Mouse (Mus musculus) adrenal gland, adult 2 months (tissue): ENCODE measurements around the gene Mdm2. TPM values are rescaled to one million over a fixed set of nuclear protein-coding genes. Genes with fewer than 3 reads are reported as not detected.
"Not testable (repeated sequence)": the region's sequence is repeated elsewhere in the genome, so short reads cannot be mapped to it uniquely, and the experiment has no call there.

Experiments
- DNase-seq: peaks from one replicate; pipeline ENCODE4 v3.0.0; 2021
- polyA plus RNA-seq: library from polyadenylated mRNA; depleted of rRNA; stranded (reverse); fragments of >200 nt; gene quantifications from 2 replicates; pipeline ENCODE4 v1.2.3, GENCODE M21; 2012
- total RNA-seq, 2 experiments: library from RNA; stranded (reverse); gene quantifications; 2 replicates each; pipeline ENCODE4 v1.2.3; 2021

Mdm2 gene
- total and polyA plus RNA-seq, 3 experiments, result 47.0 to 155 (median 55.4) TPM

GRCm38 (mm10) chr10:117732962-117733592 lies 22.5 kb upstream of the Mdm2 start:
- DNase-seq, result no peak

DNA sequence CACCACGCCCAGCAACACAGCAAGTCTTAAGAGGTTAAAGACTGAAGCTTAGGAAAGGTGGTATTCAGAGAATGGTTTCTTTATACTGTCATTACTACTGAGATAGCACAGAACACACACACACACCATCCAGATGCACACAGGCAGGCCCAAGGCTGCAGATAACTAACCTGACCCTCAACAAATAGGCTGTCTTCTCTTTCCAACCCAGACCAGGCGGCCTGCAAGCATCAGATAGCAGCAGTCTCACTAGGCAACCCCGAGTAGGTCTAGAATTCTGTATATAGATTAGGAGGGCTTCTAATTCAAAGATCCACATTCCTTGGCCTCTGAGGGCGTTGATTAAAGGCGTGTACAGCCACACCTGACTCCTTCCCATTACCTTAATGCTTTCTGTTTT lies 21.6 kb upstream of the Mdm2 start:
- DNase-seq, result no peak

GRCm38 (mm10) chr10:117731244-117732101 lies 20.9 kb upstream of the Mdm2 start:
- peak; percentile 82 for DNase-seq

DNA sequence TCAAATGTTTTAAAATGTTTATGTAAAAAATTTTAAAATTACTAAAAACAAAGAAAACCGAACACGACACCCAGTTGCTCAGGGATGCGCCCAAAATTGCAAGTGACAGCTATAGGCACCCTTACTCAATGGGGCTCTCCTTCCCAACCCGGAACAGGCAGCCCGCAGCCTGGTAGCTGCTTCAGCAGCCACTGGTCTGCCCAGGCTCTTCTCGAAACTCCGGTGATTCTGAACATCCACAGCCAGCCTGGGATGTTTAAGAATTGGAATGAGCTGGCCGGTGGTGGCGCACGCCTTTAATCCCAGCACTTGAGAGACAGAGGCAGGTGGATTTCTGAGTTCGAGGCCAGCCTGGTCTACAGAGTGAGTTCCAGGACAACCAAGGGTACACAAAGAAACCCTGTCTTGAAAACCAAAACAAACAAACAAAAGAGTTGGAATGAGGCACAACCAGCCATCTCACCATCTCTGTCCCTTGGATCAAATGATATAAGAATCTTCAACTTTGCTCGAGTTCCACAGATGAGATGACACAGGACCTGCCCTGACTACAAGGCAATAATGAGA lies 20.2 kb upstream of the Mdm2 start:
- no peak for DNase-seq

DNA sequence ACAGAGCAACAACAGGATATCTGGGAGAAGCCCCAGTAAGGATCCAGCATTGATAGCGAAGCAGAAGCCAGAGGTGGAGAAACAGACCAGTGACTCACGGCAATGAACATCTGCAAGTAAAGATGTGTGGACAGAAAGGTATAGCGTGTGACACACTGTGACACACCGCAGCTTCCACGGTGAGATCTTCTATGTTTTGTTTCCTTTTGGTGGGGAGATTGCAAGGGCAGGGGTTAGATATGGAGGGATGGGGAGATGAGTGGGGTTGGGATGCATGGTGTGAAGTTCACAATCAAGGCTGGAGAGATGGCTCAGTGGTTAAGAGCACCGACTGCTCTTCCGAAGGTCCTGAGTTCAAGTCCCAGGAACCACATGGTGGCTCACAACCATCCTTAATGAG lies 19.6 kb upstream of the Mdm2 start:
- DNase-seq, result no peak

- peak; percentile 24 for DNase-seq
These were observed 18.7 kb upstream of the Mdm2 start for GRCm38 (mm10) chr10:117729139-117729814.

GRCm38 (mm10) chr10:117728574-117728973 lies 18.0 kb upstream of the Mdm2 start:
- DNase-seq, result no peak

- DNase-seq, result no peak
These were observed 17.1 kb upstream of the Mdm2 start for GRCm38 (mm10) chr10:117727518-117728110.

DNA sequence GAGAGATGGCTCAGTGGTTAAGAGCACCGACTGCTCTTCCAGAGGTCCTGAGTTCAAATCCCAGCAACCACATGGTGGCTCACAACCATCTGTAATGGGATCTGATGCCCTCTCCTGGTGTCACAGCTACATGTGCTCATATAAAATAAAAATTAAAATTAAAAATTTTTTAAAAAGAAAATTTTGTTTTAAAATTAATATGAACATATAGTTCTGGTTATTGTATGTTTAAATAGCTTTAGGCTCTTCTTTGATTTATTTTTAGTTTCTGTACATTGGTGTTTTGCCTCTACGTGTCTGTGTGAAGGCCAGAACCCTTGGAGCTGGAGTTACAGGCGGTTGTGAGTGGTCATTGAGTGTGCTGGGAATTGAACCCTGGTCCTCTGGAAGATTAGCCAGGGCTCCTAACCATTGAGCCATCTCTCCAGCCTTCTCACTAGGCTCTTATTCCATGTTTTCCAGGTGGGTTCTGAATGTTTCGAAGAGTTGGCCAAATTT lies 16.4 kb upstream of the Mdm2 start:
- no peak for DNase-seq

GRCm38 (mm10) chr10:117726350-117726749 lies 15.8 kb upstream of the Mdm2 start:
- no peak for DNase-seq

- DNase-seq, result no peak
These were observed 15.1 kb upstream of the Mdm2 start for GRCm38 (mm10) chr10:117725671-117726070.

DNA sequence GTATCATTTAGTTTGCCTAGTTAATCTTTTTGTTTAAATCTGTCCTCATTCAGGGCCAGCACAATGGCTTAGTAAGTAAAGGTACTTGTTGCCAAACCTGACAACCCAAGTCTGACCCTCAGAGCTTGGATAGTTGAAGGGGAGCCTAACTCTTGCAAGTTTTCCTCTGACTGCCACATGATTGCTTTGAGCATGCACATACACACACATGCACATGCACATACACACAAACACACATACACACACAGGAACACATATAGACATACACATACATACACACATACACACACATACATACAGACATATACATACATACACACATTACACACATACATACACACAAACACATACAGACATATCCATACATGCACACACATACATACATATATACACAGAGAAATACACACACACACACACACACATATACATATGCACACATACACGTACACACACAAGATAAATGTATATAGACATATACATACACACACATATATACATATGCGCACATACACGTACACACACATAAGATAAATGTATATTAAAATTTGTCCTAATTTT lies 14.3 kb upstream of the Mdm2 start:
- no peak for DNase-seq

GRCm38 (mm10) chr10:117724136-117724718 lies 13.7 kb upstream of the Mdm2 start:
- no peak for DNase-seq

GRCm38 (mm10) chr10:117718161-117719119 lies 7.9 kb upstream of the Mdm2 start:
- DNase-seq, result peak; percentile 81

- DNase-seq, result peak; percentile 88
These were observed 7.0 kb upstream of the Mdm2 start for GRCm38 (mm10) chr10:117717583-117717982.

- DNase-seq, result no peak
These were observed 6.1 kb upstream of the Mdm2 start for GRCm38 (mm10) chr10:117716686-117717085.

DNA sequence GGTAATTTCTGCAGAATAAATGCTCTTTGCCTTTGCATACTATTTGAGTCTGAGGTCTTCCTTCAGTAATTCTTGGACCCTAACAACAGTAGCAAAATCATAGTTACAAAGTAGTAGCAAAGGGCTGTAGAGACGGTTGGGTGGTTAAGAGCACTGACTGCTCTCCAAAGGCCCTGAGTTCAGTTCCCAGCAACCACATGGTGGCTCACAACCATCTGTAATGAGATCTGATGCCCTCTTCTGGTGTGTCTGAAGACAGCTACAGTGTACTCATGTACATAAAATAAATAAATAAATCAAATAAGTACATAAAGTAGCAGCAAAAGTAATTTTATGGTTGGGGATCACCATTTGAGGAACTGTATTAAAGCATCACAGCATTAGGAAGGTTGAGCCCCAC lies 5.1 kb upstream of the Mdm2 start:
- not testable (repeated sequence) for DNase-seq

DNA sequence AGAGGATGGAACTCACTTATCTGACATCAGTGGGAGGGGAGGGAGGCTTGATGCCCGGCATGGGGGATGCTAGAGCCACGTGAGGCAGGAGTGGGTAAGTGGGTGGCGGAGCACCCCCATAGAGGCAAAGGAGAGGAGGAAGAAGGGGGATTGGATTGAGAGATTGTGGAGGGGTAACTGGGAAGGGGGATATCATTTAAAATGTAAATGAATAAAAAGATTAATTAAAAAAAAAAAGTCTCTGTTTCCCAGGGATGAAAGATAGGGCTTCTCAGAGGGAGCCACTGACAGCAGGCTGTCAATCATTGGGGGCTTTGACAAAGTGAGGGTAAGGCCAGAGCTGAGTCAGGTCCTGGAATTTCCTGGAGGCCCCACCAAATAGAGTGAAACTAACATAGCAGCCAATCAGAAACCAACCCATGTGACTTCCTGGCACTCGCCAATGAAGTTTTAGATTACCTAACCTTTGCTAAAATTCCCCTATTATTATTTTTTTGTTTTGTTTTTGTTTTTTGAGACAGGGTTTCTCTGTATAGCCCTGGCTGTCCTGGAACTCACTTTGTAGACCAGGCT lies 4.5 kb upstream of the Mdm2 start:
- DNase-seq, result no peak

DNA sequence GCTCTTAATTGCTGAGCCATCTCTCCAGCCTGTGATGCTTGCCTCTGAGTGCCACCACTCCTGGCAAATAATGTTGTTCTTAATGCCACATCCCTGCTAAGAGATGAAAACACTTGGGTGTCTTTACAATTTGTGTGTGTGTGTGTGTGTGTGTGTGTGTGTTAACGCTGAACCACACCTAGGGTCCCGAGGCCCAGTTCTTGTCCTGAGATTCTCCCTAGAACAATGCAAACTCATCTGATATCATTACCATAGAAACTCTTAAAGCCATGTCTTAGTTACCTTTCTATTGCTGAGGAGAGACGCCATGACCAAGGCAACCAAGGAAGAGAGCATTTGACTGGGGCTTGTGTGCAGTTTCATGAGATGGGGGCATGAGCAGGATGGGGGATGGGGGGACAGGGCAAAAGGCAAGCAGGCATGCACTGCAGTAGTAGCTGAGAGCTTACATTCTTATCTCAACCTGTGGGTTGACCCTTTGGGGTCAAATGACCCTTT lies 3.5 kb upstream of the Mdm2 start:
- no peak for DNase-seq

- DNase-seq, result no peak
These were observed 2.9 kb upstream of the Mdm2 start for GRCm38 (mm10) chr10:117713466-117713865.
